Mouse (Mus musculus) limb, embryonic 14.5 days (tissue): ENCODE results near the gene Crygn. TPM values are rescaled to one million over a fixed set of nuclear protein-coding genes. Genes with fewer than 3 reads are reported as not detected.

Experiments used
- ATAC-seq: fragments of 200-750 bp; cut with Nextera tagmentation; 2 replicates; pipeline ENCODE4 v1.8.0; 2017; ENCODE audit warnings: low read depth, moderate number of reproducible peaks, moderate TSS enrichment; ENCODE audit not compliant: low FRiP score
- DNase-seq: peaks from one replicate; pipeline ENCODE4 v3.0.0-alpha.2; 2015; ENCODE audit warnings: low spot score
- H3K27ac ChIP-seq: fragments of 300-500 bp; sonication (generic); replicated peaks from 2 replicates; pipeline ENCODE4 v1.5.1; 2014; ENCODE audit warnings: low read depth, mild to moderate bottlenecking, low read length, moderate library complexity, mixed read lengths
- H3K27me3 ChIP-seq: fragments of 300-500 bp; sonication (generic); 2 replicates; pipeline ENCODE4 v1.6.1; 2014; ENCODE audit warnings: low read length, mixed read lengths; ENCODE audit not compliant: control insufficient read depth, insufficient read depth
- H3K36me3 ChIP-seq: fragments of 300-500 bp; sonication (generic); 2 replicates; pipeline ENCODE4 v1.6.1; 2014; ENCODE audit warnings: mild to moderate bottlenecking, low read length, moderate library complexity, mixed read lengths; ENCODE audit not compliant: control insufficient read depth, insufficient read depth
- H3K4me1 ChIP-seq: fragments of 300-500 bp; sonication (generic); 2 replicates; pipeline ENCODE4 v1.6.1; 2014; ENCODE audit warnings: antibody characterized with exemption, low read length, mixed read lengths; ENCODE audit not compliant: control insufficient read depth, insufficient read depth
- H3K4me2 ChIP-seq: fragments of 300-500 bp; sonication (generic); replicated peaks from 2 replicates; pipeline ENCODE4 v1.6.1; 2014; ENCODE audit warnings: low read depth, mild to moderate bottlenecking, low read length, moderate library complexity; ENCODE audit not compliant: severe bottlenecking
- H3K4me3 ChIP-seq: fragments of 300-500 bp; sonication (generic); replicated peaks from 2 replicates; pipeline ENCODE4 v1.5.1; 2014; ENCODE audit warnings: low read length
- H3K9ac ChIP-seq: fragments of 300-500 bp; sonication (generic); 2 replicates; pipeline ENCODE4 v1.6.1; 2014; ENCODE audit warnings: mild to moderate bottlenecking, low read depth, low read length, moderate library complexity; ENCODE audit not compliant: severe bottlenecking
- H3K9me3 ChIP-seq: fragments of 300-500 bp; sonication (generic); 2 replicates; pipeline ENCODE4 v1.6.1; 2016; ENCODE audit warnings: low read length; ENCODE audit not compliant: control insufficient read depth
- POLR2A ChIP-seq: fragments of 200-500 bp; IDR thresholded peaks from 2 replicates; pipeline ENCODE4 v1.8.0; 2012; ENCODE audit warnings: inconsistent platforms, mild to moderate bottlenecking, moderate library complexity, borderline replicate concordance; ENCODE audit not compliant: insufficient read depth, insufficient read length; ENCODE audit errors: extremely low read depth
- WGBS: fragments of 180-500 bp; shearing (Covaris S2); extraction: QIAGEN DNeasy Blood & Tissue Kit; methylation state at CpG from one replicate; pipeline ENCODE4 v1.1.7; 2014; 5-methylcytosine and 5-hydroxymethylcytosine counted together
- polyA plus RNA-seq, 2 experiments: library from polyadenylated mRNA; depleted of rRNA in 1 of 2; stranded (reverse) in 1 of 2; unstranded in 1 of 2; fragments of >200 nt; fragmentation: Nextera tagmentation in 1 of 2; extraction: Ambion mirVana in 1 of 2; gene quantifications; 2 replicates each; pipeline versions ENCODE4 v1.2.1 to v1.2.3; 2012 to 2014

Gene Crygn
- polyA plus RNA-seq, 2 experiments, result 0.09 to 2.3 TPM

DNA sequence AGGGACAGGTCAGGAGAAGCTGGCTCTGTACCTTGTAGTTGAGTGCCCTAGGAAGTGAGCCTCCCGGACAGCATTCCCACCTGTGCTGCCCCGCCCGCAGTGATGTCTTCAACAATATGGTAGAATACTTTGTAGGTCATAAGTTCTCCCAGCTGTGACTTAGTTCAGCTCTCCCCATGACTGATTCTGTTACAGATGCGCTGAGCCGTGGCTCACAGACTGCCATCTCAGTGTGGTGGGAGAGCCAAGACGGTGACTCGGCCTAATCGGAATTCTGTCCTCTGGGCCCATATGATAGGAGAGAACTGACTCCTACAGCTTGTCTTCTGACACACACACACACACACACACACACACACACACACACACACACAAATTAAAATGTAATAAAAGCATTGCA lies 53.2 kb downstream of the Crygn start:
- no peak overlapping the region for H3K27ac ChIP-seq
- H3K36me3 ChIP-seq, result peaks cover 100% of the 10 kb centered on the region
- H3K9ac ChIP-seq, result no peak overlapping the region

DNA sequence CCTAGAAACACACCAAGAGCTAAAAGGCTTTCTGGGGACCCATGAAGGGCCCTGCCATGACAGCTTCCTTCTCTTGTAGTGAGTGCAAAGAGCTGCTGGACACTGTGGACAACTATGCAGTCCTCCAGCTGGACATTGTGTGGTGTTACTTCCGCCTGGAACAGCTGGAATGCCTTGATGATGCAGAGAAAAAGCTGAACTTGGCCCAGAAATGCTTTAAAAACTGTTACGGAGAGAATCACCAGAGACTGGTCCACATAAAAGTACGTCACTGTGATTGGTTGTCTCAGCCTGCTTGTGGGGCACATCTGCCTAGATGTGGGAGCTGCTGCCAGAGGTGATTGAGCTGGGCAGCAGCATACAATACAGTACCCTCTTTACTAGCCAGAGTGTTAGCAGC lies 56.5 kb downstream of the Crygn start:
- H3K27me3 ChIP-seq, result no peaks in the 10 kb centered on the region
- ATAC-seq (no peak), DNase-seq (no peak)
- no peak overlapping the region for H3K4me3 ChIP-seq
- WGBS, result 78% methylated on average over 3 of the region's 3 CpGs
- no peak overlapping the region for H3K4me2 ChIP-seq
- TF ChIP-seq POLR2A, result no peak
- H3K4me1 ChIP-seq, result no peaks in the 10 kb centered on the region
- H3K9ac ChIP-seq, result no peak overlapping the region
- H3K36me3 ChIP-seq, result peaks cover 99% of the 10 kb centered on the region
- H3K27ac ChIP-seq, result no peak overlapping the region
- no peaks in the 10 kb centered on the region for H3K9me3 ChIP-seq

More for the DNA sequence above, 53.2 kb downstream of the Crygn start:
- DNase-seq, result no peak
- H3K4me1 ChIP-seq, result no peaks in the 10 kb centered on the region
- 0 out of 2 replicates have a peak, but pooled peaks have one; percentile 21 for ATAC-seq
- H3K27me3 ChIP-seq, result no peaks in the 10 kb centered on the region
- no peak overlapping the region for H3K4me2 ChIP-seq
- WGBS, result 94% methylated on average over 8 of the region's 8 CpGs
- no peaks in the 10 kb centered on the region for H3K9me3 ChIP-seq
- TF ChIP-seq POLR2A, result no peak
- no peak overlapping the region for H3K4me3 ChIP-seq

Other genes starting within 250 kb of the Crygn start
- gene Gbx1, start 230.8 kb downstream of the Crygn start, polyA plus RNA-seq (2012; rRNA removed), result 0.04 and 0.05 TPM in 2 replicates
- gene Gbx1, start 230.8 kb downstream of the Crygn start, polyA plus RNA-seq (2014; fragmentation: Nextera tagmentation; extraction: Ambion mirVana), result not detected in 2 replicates
- 2.7 and 3.8 TPM in 2 replicates for gene Asb10, start 217.0 kb downstream of the Crygn start, polyA plus RNA-seq (2012; rRNA removed)
- gene Asb10, start 217.0 kb downstream of the Crygn start, polyA plus RNA-seq (2014; fragmentation: Nextera tagmentation; extraction: Ambion mirVana), result 0.62 and 1.1 TPM in 2 replicates
- 0.35 and 0.51 TPM in 2 replicates for gene 4931409K22Rik, start 201.2 kb downstream of the Crygn start, polyA plus RNA-seq (2012; rRNA removed)
- 0.12 and 0.17 TPM in 2 replicates for gene 4931409K22Rik, start 201.2 kb downstream of the Crygn start, polyA plus RNA-seq (2014; fragmentation: Nextera tagmentation; extraction: Ambion mirVana)
- 81.0 and 82.5 TPM in 2 replicates for gene Abcf2, start 180.5 kb downstream of the Crygn start, polyA plus RNA-seq (2012; rRNA removed)
- 94.3 TPM in 2 replicates for gene Abcf2, start 180.5 kb downstream of the Crygn start, polyA plus RNA-seq (2014; fragmentation: Nextera tagmentation; extraction: Ambion mirVana)
- 56.2 and 57.0 TPM in 2 replicates for gene Chpf2, start 171.3 kb downstream of the Crygn start, polyA plus RNA-seq (2012; rRNA removed)
- gene Chpf2, start 171.3 kb downstream of the Crygn start, polyA plus RNA-seq (2014; fragmentation: Nextera tagmentation; extraction: Ambion mirVana), result 21.3 and 23.1 TPM in 2 replicates
- 91.5 and 93.6 TPM in 2 replicates for gene Smarcd3, start 133.6 kb downstream of the Crygn start, polyA plus RNA-seq (2012; rRNA removed)
- 52.7 and 59.6 TPM in 2 replicates for gene Smarcd3, start 133.6 kb downstream of the Crygn start, polyA plus RNA-seq (2014; fragmentation: Nextera tagmentation; extraction: Ambion mirVana)
- gene Nub1, start 72.5 kb downstream of the Crygn start, polyA plus RNA-seq (2012; rRNA removed), result 37.1 and 39.4 TPM in 2 replicates
- 33.4 and 35.1 TPM in 2 replicates for gene Nub1, start 72.5 kb downstream of the Crygn start, polyA plus RNA-seq (2014; fragmentation: Nextera tagmentation; extraction: Ambion mirVana)
- 37.5 and 59.4 TPM in 2 replicates for gene Wdr86, start 27.3 kb downstream of the Crygn start, polyA plus RNA-seq (2012; rRNA removed)
- gene Wdr86, start 27.3 kb downstream of the Crygn start, polyA plus RNA-seq (2014; fragmentation: Nextera tagmentation; extraction: Ambion mirVana), result 25.4 and 32.0 TPM in 2 replicates
- 79.0 and 85.7 TPM in 2 replicates for gene Rheb, start 84.6 kb upstream of the Crygn start, polyA plus RNA-seq (2012; rRNA removed)
- gene Rheb, start 84.6 kb upstream of the Crygn start, polyA plus RNA-seq (2014; fragmentation: Nextera tagmentation; extraction: Ambion mirVana), result 210 and 216 TPM in 2 replicates